In genomic region chr1:186703256-186703979, GRCm38 (mm10) we compare ENCODE assay signal across 7 mouse cellular contexts. TPM values are rescaled to one million over a fixed set of nuclear protein-coding genes. Genes with fewer than 3 reads are reported as not detected.
DNase-seq lines count a peak whose midpoint lies in the region; ATAC-seq and TF ChIP-seq lines count a peak whose summit lies in the region.

No protein-coding gene starts in this region.

- H3K4me1 ChIP-seq in E14TG2a.4 (replicated peaks; ENCODE audit: low read depth, low read length) = peaks cover 18% of the 10 kb centered on the region
- H3K4me1 ChIP-seq in hindbrain, embryonic 10.5 days (replicated peaks) = peaks cover 26% of the 10 kb centered on the region

- ATAC-seq in megakaryocyte-erythroid progenitor cell, adult 5-6 weeks (replicated peaks; ENCODE audit: low FRiP score, low TSS enrichment, poor library complexity, severe bottlenecking) = no peak
- no peak for ATAC-seq in activated CD4-positive, CD25-positive, alpha-beta regulatory T cell, adult 4 months

- peaks cover 59% of the 10 kb centered on the region for H3K27me3 ChIP-seq in E14TG2a.4 (ENCODE audit: insufficient read depth, low read length)
- peaks cover 46% of the 10 kb centered on the region for H3K27me3 ChIP-seq in hindbrain, embryonic 10.5 days (ENCODE audit: insufficient read depth, poor library complexity, severe bottlenecking)

- H3K36me3 ChIP-seq in E14TG2a.4 (ENCODE audit: insufficient read depth, low read length) = no peaks in the 10 kb centered on the region
- no peaks in the 10 kb centered on the region for H3K36me3 ChIP-seq in hindbrain, embryonic 10.5 days

- peak overlapping the region; percentile 56; the same call in 1 of the 2 replicates for H3K4me3 ChIP-seq in E14TG2a.4 (replicated peaks; ENCODE audit: low read length)
- H3K4me3 ChIP-seq in hindbrain, embryonic 10.5 days = peak overlapping the region; percentile 72

- peak; percentile 50 for DNase-seq in embryo, embryonic 11 days
- peak; percentile 34 for DNase-seq in hindbrain, embryonic 10.5 days (ENCODE audit: low spot score)
- peak; percentile 39 for DNase-seq in lung, postnatal 10 days
- DNase-seq in adrenal gland, adult 18-20 months (ENCODE audit: low spot score in 2 of 2) = no peak

- peak overlapping the region; percentile 54 for H3K27ac ChIP-seq in hindbrain, embryonic 10.5 days

- peaks cover 15% of the 10 kb centered on the region for H3K9me3 ChIP-seq in E14TG2a.4 (ENCODE audit: low read length)
- no peaks in the 10 kb centered on the region for H3K9me3 ChIP-seq in hindbrain, embryonic 10.5 days

- under 1% methylated on average over 15 of the region's 15 CpGs for WGBS in hindbrain, embryonic 10.5 days

- no peak for TF ChIP-seq CTCF in E14TG2a.4 (conservative IDR thresholded peaks at IDR 0.05; ENCODE audit: low read length)

RNA-seq across cellular contexts. Expression of gene Tgfb2, which starts 2.4 kb away (rescaled TPM):
- 13.5 and 16.1 TPM in 2 replicates for polyA plus RNA-seq in hindbrain, embryonic 10.5 days (2016; fragmentation: Nextera tagmentation; extraction: Ambion mirVana)
- 0.13 and 0.64 TPM in 2 replicates for total RNA-seq in megakaryocyte-erythroid progenitor cell, adult 5-6 weeks (2014; fragmentation: Nextera tagmentation)
- total RNA-seq in megakaryocyte-erythroid progenitor cell, adult 5-6 weeks (2017) = 0.04 TPM in 1 of 2 replicates, not detected in the other
- total RNA-seq in adrenal gland, adult 18-20 months (2021) = 1 to 10 TPM; 1.3 to 1.8 TPM
- polyA plus RNA-seq in activated CD4-positive, CD25-positive, alpha-beta regulatory T cell, adult 4 months (2017; shearing (Covaris generic)) = under 1 TPM in 1 of 2 experiments, not detected in 1; 0.13 TPM

RNA-seq across cellular contexts. Expression of gene Rrp15, which starts 45.7 kb away (rescaled TPM):
- 63.3 and 77.4 TPM in 2 replicates for polyA plus RNA-seq in hindbrain, embryonic 10.5 days (2016; fragmentation: Nextera tagmentation; extraction: Ambion mirVana)
- 60.2 and 61.8 TPM in 2 replicates for total RNA-seq in megakaryocyte-erythroid progenitor cell, adult 5-6 weeks (2014; fragmentation: Nextera tagmentation)
- 187 and 191 TPM in 2 replicates for total RNA-seq in megakaryocyte-erythroid progenitor cell, adult 5-6 weeks (2017)
- total RNA-seq in adrenal gland, adult 18-20 months (2021) = 10 to 100 TPM; 25.8 to 27.4 TPM
- polyA plus RNA-seq in activated CD4-positive, CD25-positive, alpha-beta regulatory T cell, adult 4 months (2017; shearing (Covaris generic)) = 10 to 100 TPM; 30.6 to 34.7 TPM

Comparison
In these comparisons a context has a peak if more than half of its experiments do, and no peak if none do; other contexts are left out.
1. DNase-seq: peak in embryo, embryonic 11 days (single experiment), hindbrain, embryonic 10.5 days (single experiment) and lung, postnatal 10 days (single experiment); none in adrenal gland, adult 18-20 months (0 of 2).